Mouse (Mus musculus) megakaryocyte progenitor cell, adult 5-6 weeks (primary cell): ENCODE data around the gene Washc4. TPM values are rescaled to one million over a fixed set of nuclear protein-coding genes. Genes with fewer than 3 reads are reported as not detected.

Experiments
- ATAC-seq: replicated peaks from 2 replicates; pipeline ENCODE4 v1.8.0; 2016; ENCODE audit warnings: mild to moderate bottlenecking, moderate TSS enrichment, inconsistent platforms; ENCODE audit not compliant: poor library complexity
- total RNA-seq, 2 experiments: library from RNA; stranded (forward) in 1 of 2; stranded (reverse) in 1 of 2; fragments of 157-497, 149-512 nt in 1 of 2; fragments of 200-1000 nt in 1 of 2; gene quantifications; 2 replicates each; pipeline versions ENCODE4 v1.2.3 to v1.2.4; 2015 to 2017

Washc4 gene
- total RNA-seq, 2 experiments from 2014 or later, result 22.1 to 31.9 TPM

- no peak for ATAC-seq
Observed at GRCm38 (mm10) chr10:83594526-83594925, 51.0 kb downstream of the Washc4 start.

GRCm38 (mm10) chr10:83600650-83601049 is 57.1 kb downstream of the Washc4 start:
- no peak for ATAC-seq

- ATAC-seq, result no peak
Observed at GRCm38 (mm10) chr10:83603956-83604564, 60.5 kb downstream of the Washc4 start.

- ATAC-seq, result no peak
Observed at GRCm38 (mm10) chr10:83605637-83606183, 62.2 kb downstream of the Washc4 start.

- ATAC-seq, result no peak
Observed at GRCm38 (mm10) chr10:83607111-83607510, 63.6 kb downstream of the Washc4 start.

- no peak for ATAC-seq
Observed at GRCm38 (mm10) chr10:83608596-83608995, 65.0 kb downstream of the Washc4 start.

GRCm38 (mm10) chr10:83610518-83610917 is 67.0 kb downstream of the Washc4 start:
- no peak for ATAC-seq

- no peak for ATAC-seq
Observed at GRCm38 (mm10) chr10:83611863-83612262, 68.3 kb downstream of the Washc4 start.

GRCm38 (mm10) chr10:83612648-83613215 is 69.2 kb downstream of the Washc4 start:
- no peak for ATAC-seq

- peak; percentile 87 for ATAC-seq
Observed at GRCm38 (mm10) chr10:83617366-83617765, 73.8 kb downstream of the Washc4 start.

- no peak for ATAC-seq
Observed at GRCm38 (mm10) chr10:83618819-83619440, 75.4 kb downstream of the Washc4 start.

- ATAC-seq, result no peak
Observed at GRCm38 (mm10) chr10:83620350-83621055, 77.0 kb downstream of the Washc4 start.

GRCm38 (mm10) chr10:83624065-83624464 is 80.5 kb downstream of the Washc4 start:
- no peak for ATAC-seq

- ATAC-seq, result no peak
Observed at GRCm38 (mm10) chr10:83624841-83625240, 81.3 kb downstream of the Washc4 start.

GRCm38 (mm10) chr10:83627113-83627687 is 83.6 kb downstream of the Washc4 start:
- ATAC-seq, result no peak

GRCm38 (mm10) chr10:83628241-83628640 is 84.7 kb downstream of the Washc4 start:
- no peak for ATAC-seq

GRCm38 (mm10) chr10:83629190-83629781 is 85.7 kb downstream of the Washc4 start:
- ATAC-seq, result no peak

GRCm38 (mm10) chr10:83629878-83630277 is 86.3 kb downstream of the Washc4 start:
- no peak for ATAC-seq

- ATAC-seq, result no peak
Observed at GRCm38 (mm10) chr10:83630899-83631298, 87.3 kb downstream of the Washc4 start.

GRCm38 (mm10) chr10:83631775-83632174 is 88.2 kb downstream of the Washc4 start:
- ATAC-seq, result no peak
